In the genomic region with DNA sequence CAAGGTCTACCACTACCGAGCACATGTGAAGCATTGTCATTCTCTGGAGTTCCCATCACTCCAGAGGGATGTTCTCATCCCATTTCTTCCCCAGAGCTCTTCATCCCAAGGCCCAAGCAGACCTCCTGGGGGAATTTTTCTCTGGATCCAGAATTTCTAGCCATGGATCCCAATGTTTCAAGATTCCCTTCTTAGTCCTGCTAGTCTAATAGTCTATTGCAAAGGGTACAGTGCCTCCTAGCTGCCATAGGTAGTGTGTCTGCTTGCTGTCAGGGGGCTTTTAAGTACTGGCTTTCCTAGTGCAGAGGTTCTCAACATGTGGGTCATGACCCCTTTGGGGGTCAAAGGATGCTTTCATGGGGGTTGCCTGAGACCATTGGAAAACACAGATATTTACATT, we compare ENCODE assay signal across 12 mouse cellular contexts. TPM values are rescaled to one million over a fixed set of nuclear protein-coding genes. Genes with fewer than 3 reads are reported as not detected.
A peak's percentile ranks its signal among the peaks of the same experiment; 100 is the strongest.
DNase-seq lines count a peak whose midpoint lies in the region; TF ChIP-seq lines count a peak whose summit lies in the region.
"Had no signal": no experiment of that assay in that cellular context is flagged by ENCODE, and none has a peak within 500 bp of the region (broad histone marks: within the 10 kb centered on the region; RNA-seq: fewer than 3 reads in every experiment).

No protein-coding gene starts in this region.

- no peak for TF ChIP-seq EP300 in CH12.LX (IDR thresholded peaks at IDR 0.05; ENCODE audit: low read length)

- dilution Hi-C loops in CH12.LX (cut with MboI; ENCODE audit: extremely low pct_ligation_motif_present, extremely low pct_unique_long_range_greater_than_20kb, low sequenced_read_pairs): no loop called here

- peak; percentile 52 for TF ChIP-seq RAD21 in CH12.LX (IDR thresholded peaks at IDR 0.05; ENCODE audit: low read depth, low read length)

- peak; percentile 45 for TF ChIP-seq CTCF in gastrocnemius, adult 2 months (IDR thresholded peaks at IDR 0.05)
- peak; percentile 52 for TF ChIP-seq CTCF in left cerebral cortex, adult 2 months (IDR thresholded peaks at IDR 0.05)
- TF ChIP-seq CTCF in CH12.LX (conservative IDR thresholded peaks at IDR 0.05 in 1 of 2, IDR thresholded peaks at IDR 0.05 in 1 of 2; ENCODE audit: low read depth in 2 of 2, low read length in 2 of 2): peak in 1 of 2 experiments; percentile 58; a peak in 2 of 4 replicates

- in situ Hi-C loops in CH12.LX (cut with MboI; ENCODE audit: low pct_ligation_motif_present, low pct_unique_long_range_greater_than_20kb, low sequenced_read_pairs): loop anchor here (25.0 kb wide), 1 partner anchor 341 kb away; a partner anchor contains a TSS

- H3K4me3 ChIP-seq in gastrocnemius, adult 2 months: no peak overlapping the region
- no peak overlapping the region for H3K4me3 ChIP-seq in left cerebral cortex, adult 2 months
- H3K4me3 ChIP-seq in CH12.LX (replicated peaks in 1 of 3; ENCODE audit: low read depth in 2 of 3, low read length in 2 of 3, poor library complexity in 1 of 3): no peak overlapping the region
- H3K4me3 ChIP-seq in brown adipose tissue, adult 24 weeks (ENCODE audit: insufficient read depth, low read depth, low read length): no peak overlapping the region
- H3K4me3 ChIP-seq: midbrain, embryonic 12.5 days had no signal

- H3K9ac ChIP-seq in CH12.LX (ENCODE audit: insufficient read depth, low read depth): no peak overlapping the region
- H3K9ac ChIP-seq: midbrain, embryonic 12.5 days had no signal

- no peaks in the 10 kb centered on the region for H3K27me3 ChIP-seq in CH12.LX (replicated peaks)
- H3K27me3 ChIP-seq: midbrain, embryonic 12.5 days had no signal

- intact Hi-C loops in gastrocnemius, adult 2 months (cut with DNase I): no loop called here
- intact Hi-C loops in left cerebral cortex, adult 2 months (cut with DNase I): loop anchor here (10.0 kb wide), 1 partner anchor 1568 kb away; no protein-coding TSS in a partner anchor

- no peaks in the 10 kb centered on the region for H3K4me1 ChIP-seq in CH12.LX (ENCODE audit: control insufficient read depth in 1 of 2, insufficient read depth in 2 of 2)
- peaks cover 8% of the 10 kb centered on the region; the same call in 1 of the 2 replicates for H3K4me1 ChIP-seq in brown adipose tissue, adult 24 weeks (ENCODE audit: control insufficient read depth, insufficient read depth, insufficient read length, low read length)
- H3K4me1 ChIP-seq: midbrain, embryonic 12.5 days had no signal

- H3K36me3 ChIP-seq in CH12.LX (replicated peaks in 1 of 2; ENCODE audit: control insufficient read depth in 1 of 2, insufficient read depth in 1 of 2, low read length in 1 of 2): no peaks in the 10 kb centered on the region
- H3K36me3 ChIP-seq: midbrain, embryonic 12.5 days had no signal

- H3K4me2 ChIP-seq in CH12.LX (ENCODE audit: insufficient read depth, low read depth, poor library complexity, severe bottlenecking): no peak overlapping the region
- H3K4me2 ChIP-seq: midbrain, embryonic 12.5 days had no signal

- no peak for DNase-seq in gastrocnemius, adult 2 months
- no peak for DNase-seq in gastrocnemius, postnatal 10 days
- no peak for DNase-seq in left cerebral cortex, adult 2 months (ENCODE audit: extremely low spot score in 1 of 2, low spot score in 2 of 2)
- no peak for DNase-seq in left cerebral cortex, adult 11 months (ENCODE audit: low spot score)
- no peak for DNase-seq in CH12.LX (ENCODE audit: extremely low read depth)
- DNase-seq in retina, embryonic 14.5 days (ENCODE audit: low spot score): no peak
- no peak for DNase-seq in adrenal gland, adult 18-20 months (ENCODE audit: low spot score in 2 of 2)
- DNase-seq: cerebellum, adult 11 months; kidney, adult 9 months; right cerebral cortex, postnatal 14 days had no signal

- no peaks in the 10 kb centered on the region for H3K9me3 ChIP-seq in CH12.LX (replicated peaks; ENCODE audit: low read length)
- H3K9me3 ChIP-seq: midbrain, embryonic 12.5 days had no signal

- H3K27ac ChIP-seq in gastrocnemius, adult 2 months: no peak overlapping the region
- H3K27ac ChIP-seq in left cerebral cortex, adult 2 months: no peak overlapping the region
- no peak overlapping the region for H3K27ac ChIP-seq in CH12.LX (ENCODE audit: insufficient read depth, low read depth)
- H3K27ac ChIP-seq in brown adipose tissue, adult 24 weeks (replicated peaks; ENCODE audit: low read depth, low read length): 0 out of 2 replicates have a peak overlapping the region, but pooled peaks have one; percentile 3
- H3K27ac ChIP-seq: midbrain, embryonic 12.5 days had no signal

- TF ChIP-seq POLR2A in CH12.LX (IDR thresholded peaks at IDR 0.05; ENCODE audit: low read depth, low read length): no peak

- H3K79me2 ChIP-seq in CH12.LX (replicated peaks; ENCODE audit: control insufficient read depth, extremely low read depth, insufficient read depth, poor library complexity, severe bottlenecking): no peaks in the 10 kb centered on the region

TF ChIP-seq in CH12.LX, 34 proteins besides CTCF, POLR2A, EP300 and RAD21:
- TF ChIP-seq CHD2 (IDR thresholded peaks at IDR 0.05; ENCODE audit: low read length): no peak
- peak; percentile 41 for TF ChIP-seq SMC3 (IDR thresholded peaks at IDR 0.05; ENCODE audit: low read depth, low read length)
- no peak for TF ChIP-seq SIN3A (IDR thresholded peaks at IDR 0.05; ENCODE audit: low read length)

RNA-seq across cellular contexts. Expression of a gene that starts 14.3 kb away (rescaled TPM):
- total RNA-seq in gastrocnemius, adult 2 months (2021): 10 to 100 TPM; 32.8 to 49.3 TPM
- 100 to 1,000 TPM; 162 to 196 TPM for total RNA-seq in gastrocnemius, postnatal 10 days (2021)
- total RNA-seq in left cerebral cortex, adult 2 months (2021): 10 to 100 TPM; 57.8 to 66.1 TPM
- total RNA-seq in CH12.LX (2012; rRNA removed): not detected in 2 replicates
- total RNA-seq in CH12.LX (2014; rRNA removed): not detected in 2 replicates
- not detected in 2 replicates for polyA plus RNA-seq in CH12.LX (2012; ENCODE audit: insufficient read length, low read depth)
- 28.4 and 46.9 TPM in 2 replicates for polyA plus RNA-seq in brown adipose tissue, adult 24 weeks (2012; ENCODE audit: insufficient read depth, insufficient read length, missing spikeins)
- total RNA-seq in adrenal gland, adult 18-20 months (2021): 10 to 100 TPM; 30.9 to 52.3 TPM

Comparison
In these comparisons a context has a peak if more than half of its experiments do, and no peak if none do; other contexts are left out.
1. RNA of a gene that starts 14.3 kb away (total RNA-seq): 162 to 196 TPM in gastrocnemius, postnatal 10 days, 57.8 to 66.1 TPM in left cerebral cortex, adult 2 months, 30.9 to 52.3 TPM in adrenal gland, adult 18-20 months and 32.8 to 49.3 TPM in gastrocnemius, adult 2 months; not detected in CH12.LX; every median in the first group is over 10 times any median in the second.